ENCODE assay signal across 8 mouse cellular contexts in genomic region chr2:32852156-32852555, GRCm38 (mm10). TPM values are rescaled to one million over a fixed set of nuclear protein-coding genes. Genes with fewer than 3 reads are reported as not detected.
DNase-seq lines count a peak whose midpoint lies in the region.

No protein-coding gene starts in this region.

- peak; percentile 61 for DNase-seq in layer of hippocampus, adult 11-12 months (ENCODE audit: low spot score)
- no peak for DNase-seq in layer of hippocampus, postnatal 14 days (ENCODE audit: low spot score in 2 of 2)
- DNase-seq in cerebellum, adult 9-11 months, result peak; percentile 93
- peak; percentile 57 to 66 for DNase-seq in frontal cortex, postnatal 25 days (ENCODE audit: low spot score in 2 of 2)
- DNase-seq in kidney, postnatal 14 days, result peak; percentile 70
- peak; percentile 60 for DNase-seq in lung, postnatal 10 days
- DNase-seq in right cerebral cortex, adult 2 months (ENCODE audit: low spot score in 2 of 2), result peak; percentile 81 to 82
- DNase-seq in Muller cell, postnatal 12 days (ENCODE audit: inconsistent ontology term), result no peak

RNA-seq across cellular contexts. Expression of gene Stxbp1, which starts 5.1 kb away (rescaled TPM):
- 100 to 1,000 TPM; 601 to 619 TPM for total RNA-seq in layer of hippocampus, postnatal 14 days (2021)

RNA-seq across cellular contexts. Expression of gene Fam129b, which starts 23.8 kb away (rescaled TPM):
- 10 to 100 TPM; 15.2 to 18.7 TPM for total RNA-seq in layer of hippocampus, postnatal 14 days (2021)

Comparison
In these comparisons a context has a peak if more than half of its experiments do, and no peak if none do; other contexts are left out.
1. DNase-seq: peak in layer of hippocampus, adult 11-12 months (single experiment), cerebellum, adult 9-11 months (single experiment), frontal cortex, postnatal 25 days (2 of 2), kidney, postnatal 14 days (single experiment), lung, postnatal 10 days (single experiment) and right cerebral cortex, adult 2 months (2 of 2); none in layer of hippocampus, postnatal 14 days (0 of 2) and Muller cell, postnatal 12 days (single experiment).